Mouse (Mus musculus) left cerebral cortex, postnatal 36 days (tissue): ENCODE results near the gene Cope. TPM values are rescaled to one million over a fixed set of nuclear protein-coding genes. Genes with fewer than 3 reads are reported as not detected.

Experiments
- DNase-seq, 2 experiments: peaks; one replicate each; pipeline ENCODE4 v3.0.0; 2021 to 2022; ENCODE audit warnings: low spot score in 2 of 2, mixed read lengths in 1 of 2
- intact Hi-C: fragments of 180-260 bp; cut with DNase I; formaldehyde crosslinking; loops from one replicate; pipeline ENCODE4 v1.15.1; 2025
- total RNA-seq, 2 experiments: library from RNA; stranded (reverse); gene quantifications; 2 replicates each; pipeline ENCODE4 v1.2.3; 2021

Cope gene
- total RNA-seq, result 100 to 1,000 TPM; 124 to 139 TPM

DNA sequence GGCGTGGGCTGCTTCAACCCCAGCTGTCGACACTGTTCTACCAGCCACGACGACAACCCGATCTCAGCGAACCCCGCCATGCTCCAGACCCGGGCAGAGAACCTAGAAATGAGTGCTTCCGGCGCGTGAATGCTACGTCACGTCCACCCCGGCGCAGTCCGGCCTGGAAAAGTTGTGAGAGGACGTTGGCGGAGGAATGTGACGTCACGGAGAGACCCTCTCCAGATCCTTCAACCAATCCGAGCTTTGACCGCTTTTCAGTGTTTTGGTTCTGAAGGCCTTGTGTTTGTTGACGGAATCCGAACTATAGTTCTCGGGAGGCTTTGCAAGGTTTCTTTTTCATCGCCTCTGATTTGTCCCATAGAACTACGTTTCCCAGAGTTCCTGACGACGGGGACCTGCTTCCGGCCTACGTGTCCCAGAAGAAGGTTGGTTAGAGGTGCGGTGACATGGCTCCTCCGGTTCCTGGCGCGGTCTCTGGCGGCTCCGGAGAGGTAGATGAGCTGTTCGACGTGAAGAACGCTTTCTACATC is at the start of gene Cope, which contains the start of gene Ddx49:
Gene Cope (plus strand): TSS at position 161 of the 533 bp plus-strand sequence.
Gene Ddx49 (minus strand): TSS at position 132 of the 533 bp plus-strand sequence.
- intact Hi-C loops, result no loop called here
- peak; percentile 97 for DNase-seq

- DNase-seq, result no peak
- intact Hi-C loops, result no loop called here
These were observed 47.7 kb upstream of the Cope start for GRCm38 (mm10) chr8:70254628-70255027.

DNA sequence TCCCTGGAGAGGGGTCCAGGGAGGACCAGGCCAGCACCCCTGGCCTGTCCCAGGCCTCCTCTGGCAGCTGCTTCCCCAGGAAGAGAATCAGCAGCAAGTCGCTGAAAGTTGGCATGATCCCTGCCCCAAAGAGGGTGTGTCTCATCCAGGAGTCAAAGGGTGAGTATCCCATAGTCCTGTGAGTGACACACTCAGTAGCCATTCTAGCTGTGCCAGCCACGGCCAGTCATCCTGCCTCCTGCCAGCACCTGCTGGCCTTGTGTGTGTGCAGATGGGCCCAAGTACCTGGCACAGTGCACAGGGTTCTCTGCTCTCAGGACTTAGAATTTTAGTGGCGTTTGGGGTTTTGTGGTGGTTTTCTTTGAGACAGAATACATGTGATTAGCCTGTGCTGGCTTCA is 44.9 kb upstream of the Cope start:
- intact Hi-C loops, result no loop called here
- no peak for DNase-seq

GRCm38 (mm10) chr8:70258600-70258999 is 43.7 kb upstream of the Cope start:
- intact Hi-C loops, result no loop called here
- DNase-seq, result no peak

DNA sequence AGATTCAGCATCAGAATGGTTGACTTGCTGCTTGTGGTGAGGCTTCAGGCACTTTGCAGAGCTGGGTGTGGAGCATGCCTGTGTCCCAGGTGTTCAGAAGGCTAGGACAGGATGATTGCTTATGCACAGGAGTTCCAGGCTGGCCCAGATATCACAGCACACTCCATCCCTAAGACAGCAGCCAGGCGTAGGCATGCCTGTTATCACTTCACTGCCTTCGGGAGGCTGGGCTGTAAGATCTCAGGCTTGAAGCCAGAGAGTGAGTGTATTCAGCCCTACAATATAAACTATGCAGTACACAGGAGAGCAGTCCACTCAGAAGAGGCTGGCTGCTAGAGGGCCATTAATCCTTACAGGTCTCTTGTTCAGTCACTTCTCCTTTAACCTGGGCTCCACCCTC is 43.3 kb upstream of the Cope start:
- intact Hi-C loops, result no loop called here
- DNase-seq, result no peak

- intact Hi-C loops, result no loop called here
These were observed 34.6 kb upstream of the Cope start for GRCm38 (mm10) chr8:70267674-70268073.

DNA sequence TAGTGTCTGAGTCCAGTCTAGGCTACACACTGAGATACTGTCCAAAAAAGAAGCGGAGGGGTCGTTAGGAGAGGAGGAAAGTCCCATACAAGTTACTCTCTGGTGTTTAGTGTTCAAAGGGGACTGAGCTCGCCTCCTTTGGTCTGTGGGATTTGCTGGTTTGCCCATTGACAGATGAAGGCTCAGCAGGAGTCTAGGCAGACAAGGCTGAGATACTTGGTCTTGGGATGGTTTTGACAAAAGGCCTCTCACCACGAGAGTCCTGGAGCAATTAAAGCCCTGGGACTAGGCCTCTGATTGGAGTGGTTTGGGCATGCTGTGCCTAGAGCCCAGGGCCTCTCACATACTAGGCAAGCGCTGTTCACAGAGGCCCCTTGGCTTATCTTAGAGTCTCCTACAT is 34.0 kb upstream of the Cope start:
- intact Hi-C loops, result no loop called here
- DNase-seq, result no peak

More at GRCm38 (mm10) chr8:70267674-70268073, 34.6 kb upstream of the Cope start:
- DNase-seq, result no peak

- DNase-seq, result peak; percentile 46 to 49
- intact Hi-C loops, result no loop called here
These were observed 33.3 kb upstream of the Cope start for GRCm38 (mm10) chr8:70268799-70269565.

DNA sequence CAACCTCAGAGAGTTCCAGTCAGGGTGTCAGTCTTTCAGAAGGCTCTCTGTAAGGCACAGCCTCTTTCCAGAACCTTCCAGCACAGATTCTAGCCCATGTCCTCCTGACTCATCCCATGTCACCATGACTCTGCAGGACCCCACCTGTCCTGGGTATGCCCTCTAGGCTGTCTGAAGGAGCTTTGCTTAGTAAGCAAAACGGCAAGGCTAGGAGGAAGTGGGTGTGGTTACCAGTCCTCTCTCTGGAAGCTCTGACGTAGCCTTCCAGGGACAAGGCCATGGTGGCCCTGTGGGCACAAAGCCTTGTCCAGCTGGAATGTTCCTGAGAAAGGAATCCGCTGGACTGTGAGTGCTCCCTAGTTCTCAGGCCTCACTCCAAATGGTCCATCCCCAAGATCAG is 29.4 kb upstream of the Cope start:
- intact Hi-C loops, result no loop called here

DNA sequence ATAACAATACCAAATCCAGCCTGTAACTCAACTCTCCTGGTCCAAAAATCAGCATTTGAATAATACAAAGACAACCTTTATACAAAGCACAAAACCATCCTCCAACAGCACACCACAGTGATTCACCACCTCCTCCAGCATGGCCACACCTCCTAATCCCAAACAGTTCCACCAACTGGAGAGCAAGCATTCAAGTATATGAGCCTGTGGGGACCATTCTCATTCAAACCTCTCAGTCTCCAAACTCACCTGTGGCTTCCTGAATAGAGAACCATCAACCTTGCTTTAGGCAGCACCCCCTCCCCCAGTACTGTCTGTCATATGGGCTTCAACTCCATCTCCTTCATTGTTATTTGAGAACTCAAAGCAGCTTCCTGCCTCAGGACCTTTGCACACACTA is 28.0 kb upstream of the Cope start:
- no peak for DNase-seq
- intact Hi-C loops, result no loop called here

More for the DNA sequence above, 29.4 kb upstream of the Cope start:
- no peak for DNase-seq

- no peak for DNase-seq
- intact Hi-C loops, result no loop called here
These were observed 25.8 kb upstream of the Cope start for GRCm38 (mm10) chr8:70276476-70276875.

- intact Hi-C loops, result no loop called here
- DNase-seq, result peak; percentile 33 to 57
These were observed 24.1 kb upstream of the Cope start for GRCm38 (mm10) chr8:70278175-70278574.

DNA sequence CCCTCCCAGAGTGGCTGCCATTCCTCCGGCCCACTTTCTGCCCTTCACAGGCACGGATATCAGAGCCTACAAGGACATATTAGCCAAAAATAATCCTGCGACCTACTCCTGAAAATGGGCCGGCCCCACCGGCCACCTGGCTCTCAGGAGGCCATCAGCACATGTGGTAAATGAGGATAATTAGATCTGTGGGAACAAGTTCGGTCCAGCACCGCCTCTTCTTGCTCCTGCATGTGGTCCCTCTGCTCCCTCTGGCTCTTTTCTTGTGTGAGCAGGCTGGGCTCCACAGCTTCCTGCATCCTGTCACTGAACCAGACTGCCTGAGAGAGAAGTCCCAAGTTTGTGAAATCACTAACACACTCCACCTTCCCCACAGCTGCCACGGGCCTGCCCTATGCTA is 23.1 kb upstream of the Cope start:
- intact Hi-C loops, result no loop called here
- no peak for DNase-seq

DNA sequence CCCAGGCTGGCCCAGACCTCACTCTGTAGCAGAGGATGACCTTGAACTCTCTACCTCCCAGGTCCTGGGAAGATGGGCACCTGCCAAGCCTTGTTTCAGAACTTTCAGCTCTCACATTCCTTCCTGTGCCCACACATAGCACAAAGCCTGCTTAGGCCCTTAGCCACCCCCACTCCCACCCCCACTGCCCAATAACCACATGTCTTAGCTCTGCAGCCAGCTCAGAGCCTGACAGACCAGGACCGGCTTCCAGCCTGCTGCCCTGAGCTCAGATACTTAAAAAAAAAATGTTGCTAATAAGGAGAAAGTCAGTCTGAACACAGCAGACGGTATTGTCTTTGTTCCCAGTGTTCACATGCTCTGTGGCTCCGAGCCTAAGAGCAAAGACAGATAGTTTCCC is 21.3 kb upstream of the Cope start:
- intact Hi-C loops, result no loop called here
- DNase-seq, result no peak

- peak; percentile 71 to 78 for DNase-seq
- intact Hi-C loops, result no loop called here
These were observed 19.6 kb upstream of the Cope start, which contains the start of gene Homer3 for GRCm38 (mm10) chr8:70282603-70283135. Gene Homer3, plus strand, starts transcription at chr8:70282827.

- no peak for DNase-seq
These were observed 18.9 kb upstream of the Cope start for GRCm38 (mm10) chr8:70283136-70284077.

GRCm38 (mm10) chr8:70284421-70284820 is 17.9 kb upstream of the Cope start:
- no peak for DNase-seq
- intact Hi-C loops, result no loop called here

More at GRCm38 (mm10) chr8:70283136-70284077, 18.9 kb upstream of the Cope start:
- intact Hi-C loops, result no loop called here

- intact Hi-C loops, result no loop called here
- no peak for DNase-seq
These were observed 17.0 kb upstream of the Cope start for GRCm38 (mm10) chr8:70285304-70285703.

DNA sequence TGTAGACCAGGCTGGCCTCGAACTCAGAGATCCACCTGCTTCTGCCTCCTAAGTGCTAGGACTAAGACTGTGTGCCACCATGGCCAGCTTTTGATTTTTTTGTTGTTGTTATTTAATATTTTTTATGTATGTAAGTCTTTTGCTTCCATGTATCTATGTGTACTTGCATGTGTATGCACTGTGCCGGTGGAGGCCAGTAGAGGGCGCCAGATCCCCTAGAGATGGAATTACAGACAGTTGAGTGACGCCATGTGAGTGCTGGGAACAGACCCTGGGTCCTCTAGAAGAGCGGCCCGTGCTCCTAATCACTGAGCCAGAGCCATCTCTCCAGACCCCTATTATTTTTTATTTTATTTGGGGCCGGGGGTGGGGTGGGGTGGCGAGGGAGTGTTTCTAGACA is 15.6 kb upstream of the Cope start:
- intact Hi-C loops, result no loop called here
- DNase-seq, result no peak

DNA sequence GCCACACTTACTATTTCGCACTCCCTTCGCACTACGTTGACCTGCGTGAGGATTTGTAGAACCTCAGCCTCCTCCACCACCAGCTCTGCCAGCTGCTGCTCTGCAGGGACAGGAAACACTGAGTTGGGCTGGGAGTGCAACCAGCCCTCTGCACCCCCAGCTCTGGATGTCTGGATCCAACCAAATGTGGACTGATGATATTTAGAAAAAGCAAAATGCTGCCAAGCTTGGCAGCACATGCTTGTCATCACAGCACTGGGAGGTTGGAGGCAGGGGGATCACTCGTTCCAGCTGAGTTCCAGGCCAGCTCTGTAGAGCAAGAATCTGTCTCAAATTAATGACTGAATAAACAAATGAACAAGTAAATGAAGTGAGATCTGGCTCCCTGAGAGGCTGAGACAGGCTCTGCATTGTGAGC is 8.3 kb upstream of the Cope start:
- no peak for DNase-seq
- intact Hi-C loops, result no loop called here
